Comparison of ENCODE assay signal across 27 mouse cellular contexts in genomic region chr4:131881306-131881705, GRCm38 (mm10). TPM values are rescaled to one million over a fixed set of nuclear protein-coding genes. Genes with fewer than 3 reads are reported as not detected.
DNase-seq lines count a peak whose midpoint lies in the region; ATAC-seq and TF ChIP-seq lines count a peak whose summit lies in the region.
"Had no signal": no experiment of that assay in that cellular context is flagged by ENCODE, and none has a peak within 500 bp of the region (broad histone marks: within the 10 kb centered on the region; RNA-seq: fewer than 3 reads in every experiment).

No protein-coding gene starts in this region.

- peak overlapping the region; percentile 78 for H3K27ac ChIP-seq in gastrocnemius, adult 2 months
- peak overlapping the region; percentile 41; the same call in 1 of the 2 replicates for H3K27ac ChIP-seq in limb, embryonic 12.5 days
- H3K27ac ChIP-seq in limb, embryonic 10.5 days, result no peak overlapping the region
- 0 out of 2 replicates have a peak overlapping the region, but pooled peaks have one; percentile 1 for H3K27ac ChIP-seq in brown adipose tissue, adult 24 weeks (replicated peaks; ENCODE audit: low read depth, low read length)
- H3K27ac ChIP-seq: hindbrain, embryonic 13.5 days; midbrain, embryonic 10.5 days; midbrain, embryonic 15.5 days had no signal

- H3K27me3 ChIP-seq in limb, embryonic 12.5 days, result no peaks in the 10 kb centered on the region
- no peaks in the 10 kb centered on the region for H3K27me3 ChIP-seq in limb, embryonic 10.5 days (ENCODE audit: low read depth, poor library complexity, severe bottlenecking)
- H3K27me3 ChIP-seq: hindbrain, embryonic 13.5 days; midbrain, embryonic 15.5 days had no signal

- peaks cover 20% of the 10 kb centered on the region for H3K36me3 ChIP-seq in limb, embryonic 12.5 days
- H3K36me3 ChIP-seq in limb, embryonic 10.5 days, result peaks cover 24% of the 10 kb centered on the region
- H3K36me3 ChIP-seq: midbrain, embryonic 15.5 days had no signal

- peak overlapping the region; percentile 11; the same call in 1 of the 2 replicates for H3K4me3 ChIP-seq in gastrocnemius, adult 2 months
- no peak overlapping the region for H3K4me3 ChIP-seq in limb, embryonic 12.5 days (replicated peaks)
- no peak overlapping the region for H3K4me3 ChIP-seq in limb, embryonic 10.5 days
- H3K4me3 ChIP-seq in brown adipose tissue, adult 24 weeks (ENCODE audit: insufficient read depth, low read depth, low read length), result no peak overlapping the region
- H3K4me3 ChIP-seq: hindbrain, embryonic 13.5 days; midbrain, embryonic 10.5 days; midbrain, embryonic 15.5 days had no signal

- intact Hi-C loops in gastrocnemius, adult 2 months (cut with DNase I), result no loop called here

- TF ChIP-seq CTCF in gastrocnemius, adult 2 months (IDR thresholded peaks at IDR 0.05), result no peak

- no peak for ATAC-seq in limb, embryonic 12.5 days (ENCODE audit: insufficient number of reproducible peaks, insufficient read depth, low FRiP score, low TSS enrichment, low read depth)
- ATAC-seq: forebrain, embryonic 14.5 days; liver, postnatal 0 days; midbrain, embryonic 15.5 days had no signal

- peaks cover 33% of the 10 kb centered on the region for H3K4me1 ChIP-seq in limb, embryonic 12.5 days (replicated peaks)
- peaks cover 33% of the 10 kb centered on the region for H3K4me1 ChIP-seq in limb, embryonic 10.5 days
- H3K4me1 ChIP-seq in brown adipose tissue, adult 24 weeks (ENCODE audit: control insufficient read depth, insufficient read depth, insufficient read length, low read length), result peaks cover 44% of the 10 kb centered on the region

- H3K9me3 ChIP-seq in limb, embryonic 12.5 days, result no peaks in the 10 kb centered on the region
- H3K9me3 ChIP-seq in limb, embryonic 10.5 days (replicated peaks), result no peaks in the 10 kb centered on the region
- H3K9me3 ChIP-seq: hindbrain, embryonic 13.5 days; midbrain, embryonic 10.5 days; midbrain, embryonic 15.5 days had no signal

- H3K4me2 ChIP-seq in limb, embryonic 12.5 days, result no peak overlapping the region
- H3K4me2 ChIP-seq: hindbrain, embryonic 13.5 days; liver, embryonic 11.5 days; midbrain, embryonic 15.5 days had no signal

- WGBS in limb, embryonic 12.5 days, result 88% methylated on average over 7 of the region's 7 CpGs
- WGBS in limb, embryonic 10.5 days, result 91% methylated on average over 7 of the region's 7 CpGs

- no peak overlapping the region for H3K9ac ChIP-seq in limb, embryonic 12.5 days (replicated peaks)
- H3K9ac ChIP-seq: hindbrain, embryonic 13.5 days; liver, postnatal 0 days; midbrain, embryonic 15.5 days had no signal

- no peak for DNase-seq in gastrocnemius, adult 2 months
- no peak for DNase-seq in gastrocnemius, postnatal 25 days
- no peak for DNase-seq in limb, embryonic 10.5 days (ENCODE audit: low spot score)
- DNase-seq in kidney, postnatal 25 days, result no peak
- no peak for DNase-seq in yolk sac, embryonic 10.5 days (ENCODE audit: low spot score)
- DNase-seq: adrenal gland, postnatal 25 days; cerebellum, adult 18-20 months; cerebellum, postnatal 14 days; gastrocnemius, postnatal 36 days; heart, adult 18-20 months; heart, postnatal 4 days; kidney, adult 2 months; kidney, postnatal 4 days; layer of hippocampus, adult 9-11 months; liver, postnatal 0 days; lung, postnatal 4 days; right cerebral cortex, postnatal 25 days; spleen, adult 18-20 months; thymus, postnatal 14 days had no signal

RNA-seq across cellular contexts. Expression of gene Srsf4, which starts 7.9 kb away (rescaled TPM):
- total RNA-seq in gastrocnemius, adult 2 months (2021), result 10 to 100 TPM; 32.0 to 33.8 TPM
- 10 to 100 TPM; 27.4 to 30.6 TPM for total RNA-seq in gastrocnemius, postnatal 25 days (2021)
- 158 and 162 TPM in 2 replicates for polyA plus RNA-seq in limb, embryonic 12.5 days (2016; fragmentation: Nextera tagmentation; extraction: Ambion mirVana)
- polyA plus RNA-seq in limb, embryonic 10.5 days (2016; fragmentation: Nextera tagmentation; extraction: Ambion mirVana), result 135 and 142 TPM in 2 replicates
- polyA plus RNA-seq in brown adipose tissue, adult 24 weeks (2012; ENCODE audit: insufficient read depth, insufficient read length, missing spikeins), result 16.7 and 26.2 TPM in 2 replicates

RNA-seq across cellular contexts. Expression of gene Mecr, which starts 38.0 kb away (rescaled TPM):
- total RNA-seq in gastrocnemius, adult 2 months (2021), result 10 to 100 TPM; 16.3 to 25.4 TPM
- 10 to 100 TPM; 24.0 to 24.6 TPM for total RNA-seq in gastrocnemius, postnatal 25 days (2021)
- polyA plus RNA-seq in limb, embryonic 12.5 days (2016; fragmentation: Nextera tagmentation; extraction: Ambion mirVana), result 45.1 and 46.9 TPM in 2 replicates
- 52.6 and 58.1 TPM in 2 replicates for polyA plus RNA-seq in limb, embryonic 10.5 days (2016; fragmentation: Nextera tagmentation; extraction: Ambion mirVana)
- 255 and 304 TPM in 2 replicates for polyA plus RNA-seq in brown adipose tissue, adult 24 weeks (2012; ENCODE audit: insufficient read depth, insufficient read length, missing spikeins)

RNA-seq across cellular contexts. Expression of gene Tmem200b, which starts 40.3 kb away (rescaled TPM):
- total RNA-seq in gastrocnemius, adult 2 months (2021), result 1 to 10 TPM; 1.2 to 4.0 TPM
- 1 to 10 TPM; 2.7 to 3.0 TPM for total RNA-seq in gastrocnemius, postnatal 25 days (2021)
- 2.2 and 2.5 TPM in 2 replicates for polyA plus RNA-seq in limb, embryonic 12.5 days (2016; fragmentation: Nextera tagmentation; extraction: Ambion mirVana)
- polyA plus RNA-seq in limb, embryonic 10.5 days (2016; fragmentation: Nextera tagmentation; extraction: Ambion mirVana), result 2.1 and 2.9 TPM in 2 replicates
- polyA plus RNA-seq in brown adipose tissue, adult 24 weeks (2012; ENCODE audit: insufficient read depth, insufficient read length, missing spikeins), result 1.7 TPM in 1 of 2 replicates, not detected in the other
- total RNA-seq: neutrophil, adult 5-6 weeks had no signal
- polyA plus RNA-seq: forebrain, embryonic 14.5 days; hindbrain, embryonic 13.5 days had no signal

RNA-seq across cellular contexts. Expression of gene Ptpru, which starts 43.2 kb away (rescaled TPM):
- total RNA-seq in gastrocnemius, adult 2 months (2021), result 1 to 10 TPM; 1.7 to 2.6 TPM
- 1 to 10 TPM in 1 of 2 experiments, under 1 TPM in 1; 0.69 to 1.4 TPM for total RNA-seq in gastrocnemius, postnatal 25 days (2021)
- polyA plus RNA-seq in limb, embryonic 12.5 days (2016; fragmentation: Nextera tagmentation; extraction: Ambion mirVana), result 18.0 and 19.8 TPM in 2 replicates
- polyA plus RNA-seq in limb, embryonic 10.5 days (2016; fragmentation: Nextera tagmentation; extraction: Ambion mirVana), result 10.7 and 16.0 TPM in 2 replicates
- polyA plus RNA-seq in brown adipose tissue, adult 24 weeks (2012; ENCODE audit: insufficient read depth, insufficient read length, missing spikeins), result 3.4 and 17.5 TPM in 2 replicates
- total RNA-seq: neutrophil, adult 5-6 weeks had no signal
